Mouse (Mus musculus): ENCODE data around the gene Gstt4. TPM values are rescaled to one million over a fixed set of nuclear protein-coding genes. Genes with fewer than 3 reads are reported as not detected.

Gene Gstt4
- polyA plus RNA-seq, 1 experiment = not detected

DNA sequence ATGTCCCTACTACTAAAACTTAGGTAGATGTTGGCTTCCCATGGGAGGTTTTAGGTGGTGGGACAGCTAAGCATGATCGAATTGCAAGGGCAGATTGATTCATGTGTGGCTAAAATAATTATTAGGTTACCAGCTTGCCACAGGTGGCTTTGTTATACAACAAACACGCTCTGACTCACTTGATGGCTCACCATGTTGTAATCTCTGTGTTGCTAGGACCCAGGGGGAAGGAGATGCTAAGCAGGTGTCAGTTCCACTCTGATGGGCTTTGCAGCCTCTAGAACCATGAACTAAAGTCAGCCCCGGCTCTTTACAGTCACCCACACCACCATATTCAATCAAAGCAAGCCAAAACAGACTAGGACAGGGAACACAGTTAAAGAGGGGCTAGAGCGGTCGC lies 2.5 kb downstream of the Gstt4 start:
- Histone ChIP-seq H3K36me3 (ENCODE audit: control insufficient read depth, insufficient read depth) (no peaks in the 10 kb centered on the region), H3K27me3 (ENCODE audit: control insufficient read depth, insufficient read depth, insufficient read length) (no peaks in the 10 kb centered on the region), H3K79me3 (ENCODE audit: low read depth) (no peaks in the 10 kb centered on the region), H3K4me3 (ENCODE audit: insufficient read depth, poor library complexity, severe bottlenecking) (no peak overlapping the region), H3ac (ENCODE audit: control insufficient read depth, insufficient read length, low read depth) (no peak overlapping the region), H3K79me2 (ENCODE audit: control insufficient read depth, insufficient read depth) (no peaks in the 10 kb centered on the region)
- no peak for TF ChIP-seq USF1 (IDR thresholded peaks at IDR 0.05; ENCODE audit: low read depth)
- peak; percentile 67 for TF ChIP-seq MYOD1 (IDR thresholded peaks at IDR 0.05; ENCODE audit: control insufficient read depth, insufficient read length, low read depth)
- no peak for TF ChIP-seq FOSL1 (IDR thresholded peaks at IDR 0.05; ENCODE audit: insufficient read depth, low read length, poor library complexity, severe bottlenecking)
- no peak for TF ChIP-seq MAX (IDR thresholded peaks at IDR 0.05)
- no peak for TF ChIP-seq MYOG (IDR thresholded peaks at IDR 0.05; ENCODE audit: control insufficient read depth, extremely low read depth, insufficient read length)
- TF ChIP-seq CTCF (IDR thresholded peaks at IDR 0.05; ENCODE audit: control insufficient read depth, insufficient read depth, insufficient read length) = no peak
- peak; percentile 30 for TF ChIP-seq CEBPB (IDR thresholded peaks at IDR 0.05; ENCODE audit: low read depth)

DNA sequence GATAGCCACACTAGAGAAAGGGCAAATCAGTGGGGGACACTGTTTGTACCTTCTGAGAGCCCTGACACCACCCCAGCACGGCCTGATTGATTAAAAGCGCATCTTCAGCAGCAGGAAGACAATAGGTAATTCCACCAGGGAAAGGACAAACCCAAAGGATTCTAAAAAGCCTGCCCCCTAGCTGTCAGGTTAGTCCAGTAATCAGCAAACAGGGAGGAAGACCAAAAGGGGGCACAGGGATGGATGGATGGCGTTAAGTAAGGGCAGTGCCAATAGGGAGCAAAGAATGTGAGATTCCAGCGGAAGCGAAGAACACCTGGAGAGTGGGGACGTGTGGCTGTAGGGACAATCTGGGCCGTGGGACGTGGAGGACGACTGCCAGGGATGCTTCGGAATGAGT lies 3.7 kb downstream of the Gstt4 start:
- Histone ChIP-seq H3ac (ENCODE audit: control insufficient read depth, insufficient read length, low read depth) (no peak overlapping the region), H3K79me3 (ENCODE audit: low read depth) (no peaks in the 10 kb centered on the region), H3K4me3 (ENCODE audit: insufficient read depth, poor library complexity, severe bottlenecking) (no peak overlapping the region), H3K79me2 (ENCODE audit: control insufficient read depth, insufficient read depth) (no peaks in the 10 kb centered on the region), H3K36me3 (ENCODE audit: control insufficient read depth, insufficient read depth) (no peaks in the 10 kb centered on the region), H3K27me3 (ENCODE audit: control insufficient read depth, insufficient read depth, insufficient read length) (peaks cover 5% of the 10 kb centered on the region)
- TF ChIP-seq FOSL1 (IDR thresholded peaks at IDR 0.05; ENCODE audit: insufficient read depth, low read length, poor library complexity, severe bottlenecking) = no peak

DNA sequence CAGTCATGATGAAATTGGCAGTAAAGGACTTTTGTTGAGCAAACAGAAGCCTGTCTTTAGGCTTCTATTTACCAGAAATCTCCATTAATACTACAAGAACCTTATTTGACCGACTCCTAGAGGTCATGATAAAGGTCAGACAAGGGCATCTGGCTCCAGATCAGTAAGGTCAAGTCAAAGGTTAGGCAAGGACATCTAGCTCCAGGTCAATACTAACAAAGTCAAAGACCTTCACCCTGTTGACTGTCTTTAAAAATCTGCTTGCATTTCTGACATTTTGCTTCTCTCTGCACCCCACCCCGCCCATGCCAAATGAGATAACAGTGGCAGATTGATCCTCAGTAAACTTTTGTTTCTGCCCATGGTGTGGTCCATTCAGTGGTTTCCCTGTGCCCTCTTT lies 18.1 kb downstream of the Gstt4 start:
- peaks cover 11% of the 10 kb centered on the region for H3K27me3 ChIP-seq (ENCODE audit: control insufficient read depth, insufficient read depth, insufficient read length)

DNA sequence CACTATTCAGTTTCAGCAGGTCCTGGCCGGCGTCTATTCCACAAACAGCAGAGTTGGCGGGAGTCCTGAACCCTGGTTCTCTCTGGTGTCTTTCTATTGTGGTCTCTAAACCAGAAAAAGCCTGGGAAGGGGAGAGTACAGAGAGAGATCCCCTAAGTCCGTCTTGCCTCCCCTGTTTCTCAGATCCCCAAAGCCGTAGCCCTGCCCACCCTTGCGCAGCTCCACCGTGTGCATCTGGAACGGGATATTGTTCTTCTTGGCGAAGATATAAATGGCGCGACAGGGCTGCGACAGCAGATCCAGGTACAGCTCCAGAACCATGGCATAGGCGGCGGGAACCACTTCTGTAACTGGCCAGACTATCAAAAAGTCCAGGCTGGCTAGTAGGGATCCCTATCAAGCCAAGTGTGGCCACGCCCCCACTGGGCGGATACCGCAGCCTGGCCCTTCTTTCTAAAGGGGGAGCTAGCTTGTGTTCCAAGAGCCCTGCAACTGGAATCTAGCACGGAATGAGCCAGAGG lies 24.1 kb downstream of the Gstt4 start, which contains the start of gene Gstt1:
Gene Gstt1, minus strand, starts transcription at position 409 of the 521 bp plus-strand sequence.
- Histone ChIP-seq H3ac (ENCODE audit: control insufficient read depth, insufficient read length, low read depth) (peak within 1 kb of the TSS; percentile 39), H3K27me3 (ENCODE audit: control insufficient read depth, insufficient read depth, insufficient read length) (peaks cover 11% of the 10 kb centered on the region), H3K79me2 (ENCODE audit: control insufficient read depth, insufficient read depth) (no peaks in the 10 kb centered on the region), H3K79me3 (ENCODE audit: low read depth) (no peaks in the 10 kb centered on the region), H3K4me3 (ENCODE audit: insufficient read depth, poor library complexity, severe bottlenecking) (peak within 1 kb of the TSS; percentile 11), H3K36me3 (ENCODE audit: control insufficient read depth, insufficient read depth) (no peaks in the 10 kb centered on the region)
- TF ChIP-seq MAX (IDR thresholded peaks at IDR 0.05) (no peak), CEBPB (IDR thresholded peaks at IDR 0.05; ENCODE audit: low read depth) (no peak), MYOD1 (IDR thresholded peaks at IDR 0.05; ENCODE audit: control insufficient read depth, insufficient read length, low read depth) (no peak)

More for the DNA sequence above, 18.1 kb downstream of the Gstt4 start:
- H3K79me3 ChIP-seq (ENCODE audit: low read depth) = no peaks in the 10 kb centered on the region
- no peak overlapping the region for H3ac ChIP-seq (ENCODE audit: control insufficient read depth, insufficient read length, low read depth)
- TF ChIP-seq USF1 (IDR thresholded peaks at IDR 0.05; ENCODE audit: low read depth) (no peak), MAX (IDR thresholded peaks at IDR 0.05) (no peak), MYOD1 (IDR thresholded peaks at IDR 0.05; ENCODE audit: control insufficient read depth, insufficient read length, low read depth) (no peak), MYOG (IDR thresholded peaks at IDR 0.05; ENCODE audit: control insufficient read depth, extremely low read depth, insufficient read length) (no peak)
- no peaks in the 10 kb centered on the region for H3K79me2 ChIP-seq (ENCODE audit: control insufficient read depth, insufficient read depth)
- H3K4me3 ChIP-seq (ENCODE audit: insufficient read depth, poor library complexity, severe bottlenecking) = no peak overlapping the region
- H3K36me3 ChIP-seq (ENCODE audit: control insufficient read depth, insufficient read depth) = no peaks in the 10 kb centered on the region

DNA sequence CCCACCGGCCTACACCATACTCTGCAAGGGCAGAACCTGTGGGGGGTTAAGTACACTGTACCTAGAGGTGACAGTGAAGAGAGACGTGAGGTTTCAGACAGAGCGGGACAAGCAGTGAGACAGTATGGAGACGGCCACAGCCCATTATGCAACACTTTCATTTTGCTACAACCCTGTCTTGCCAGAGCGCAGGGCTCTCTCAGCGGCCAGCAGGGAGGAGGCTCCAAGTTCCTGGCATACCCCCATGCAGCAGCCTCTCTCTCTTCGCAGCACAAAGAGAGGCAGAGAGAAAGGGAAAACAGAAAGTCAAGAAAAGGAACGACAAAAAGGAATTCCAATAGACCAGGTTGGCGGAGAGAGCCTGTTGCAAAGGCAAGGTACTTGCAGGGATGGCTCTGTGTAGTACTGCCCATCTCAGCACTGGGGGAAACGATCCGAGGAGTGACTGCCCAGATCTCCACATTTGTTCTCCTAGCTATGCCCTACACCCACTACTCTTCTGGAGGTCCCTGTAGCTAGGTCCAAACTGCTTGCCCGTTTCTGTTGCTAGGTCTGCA lies 24.6 kb downstream of the Gstt4 start:
- Histone ChIP-seq H3K36me3 (ENCODE audit: control insufficient read depth, insufficient read depth) (no peaks in the 10 kb centered on the region), H3K79me3 (ENCODE audit: low read depth) (no peaks in the 10 kb centered on the region), H3ac (ENCODE audit: control insufficient read depth, insufficient read length, low read depth) (peak overlapping the region; percentile 39), H3K27me3 (ENCODE audit: control insufficient read depth, insufficient read depth, insufficient read length) (peaks cover 13% of the 10 kb centered on the region), H3K79me2 (ENCODE audit: control insufficient read depth, insufficient read depth) (no peaks in the 10 kb centered on the region), H3K4me3 (ENCODE audit: insufficient read depth, poor library complexity, severe bottlenecking) (peak overlapping the region; percentile 11)
- TF ChIP-seq CTCF (IDR thresholded peaks at IDR 0.05; ENCODE audit: control insufficient read depth, insufficient read depth, insufficient read length) = no peak
- TF ChIP-seq CEBPB (IDR thresholded peaks at IDR 0.05; ENCODE audit: low read depth) = peak; percentile 45
- TF ChIP-seq FOSL1 (IDR thresholded peaks at IDR 0.05; ENCODE audit: insufficient read depth, low read length, poor library complexity, severe bottlenecking) = no peak

DNA sequence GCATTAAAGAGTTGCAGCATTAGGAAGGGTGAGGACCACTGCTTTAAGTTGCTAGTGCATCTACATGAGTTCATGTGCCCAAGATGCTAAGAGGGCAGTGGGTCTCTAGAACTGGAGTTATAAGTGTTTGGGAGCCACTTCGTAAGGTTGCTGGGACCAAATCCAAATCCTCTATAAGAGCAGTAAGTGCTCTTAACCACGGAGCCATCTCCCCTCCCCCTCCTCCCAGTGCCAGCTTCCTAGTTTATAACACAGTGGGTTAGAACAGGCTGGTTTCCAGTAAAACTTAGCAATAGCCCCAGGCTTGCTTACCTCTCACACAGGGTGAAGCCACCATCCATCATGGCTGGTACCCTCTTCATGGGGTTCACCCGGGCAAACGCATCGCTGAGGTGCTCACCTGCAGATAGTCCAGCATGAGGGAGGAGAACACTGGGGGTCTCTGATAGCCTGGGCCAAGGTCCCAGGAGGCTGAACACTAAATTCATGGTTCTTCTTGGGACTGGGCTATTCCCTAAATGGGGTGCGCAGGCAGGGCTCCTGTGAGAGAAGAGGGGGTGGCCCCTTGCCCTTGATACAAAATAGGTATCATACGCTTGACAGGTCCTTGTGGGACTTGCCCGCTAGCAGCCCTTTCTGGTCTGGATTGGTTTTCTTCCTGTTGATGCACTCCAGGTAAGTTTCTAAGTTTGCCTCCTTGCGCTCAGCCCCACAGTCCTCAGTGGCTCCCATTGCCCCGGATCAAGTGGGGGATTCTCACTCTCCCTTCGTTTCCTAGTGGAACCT lies 25.4 kb downstream of the Gstt4 start:
- Histone ChIP-seq H3ac (ENCODE audit: control insufficient read depth, insufficient read length, low read depth) (no peak overlapping the region), H3K79me2 (ENCODE audit: control insufficient read depth, insufficient read depth) (no peaks in the 10 kb centered on the region), H3K79me3 (ENCODE audit: low read depth) (no peaks in the 10 kb centered on the region), H3K36me3 (ENCODE audit: control insufficient read depth, insufficient read depth) (no peaks in the 10 kb centered on the region), H3K27me3 (ENCODE audit: control insufficient read depth, insufficient read depth, insufficient read length) (peaks cover 14% of the 10 kb centered on the region), H3K4me3 (ENCODE audit: insufficient read depth, poor library complexity, severe bottlenecking) (no peak overlapping the region)
- no peak for TF ChIP-seq MYOD1 (IDR thresholded peaks at IDR 0.05; ENCODE audit: control insufficient read depth, insufficient read length, low read depth)
- TF ChIP-seq FOSL1 (IDR thresholded peaks at IDR 0.05; ENCODE audit: insufficient read depth, low read length, poor library complexity, severe bottlenecking) = no peak
- TF ChIP-seq MAX (IDR thresholded peaks at IDR 0.05) = no peak
- no peak for TF ChIP-seq CEBPB (IDR thresholded peaks at IDR 0.05; ENCODE audit: low read depth)
- TF ChIP-seq USF1 (IDR thresholded peaks at IDR 0.05; ENCODE audit: low read depth) = no peak
- no peak for TF ChIP-seq MYOG (IDR thresholded peaks at IDR 0.05; ENCODE audit: control insufficient read depth, extremely low read depth, insufficient read length)
- no peak for TF ChIP-seq CTCF (IDR thresholded peaks at IDR 0.05; ENCODE audit: control insufficient read depth, insufficient read depth, insufficient read length)

Data from C2C12 (cell line).